Mouse (Mus musculus) megakaryocyte, embryonic 14.5 days (primary cell): ENCODE data around the gene Sema6b.

Experiments
- FLI1 ChIP-seq: IDR thresholded peaks from 2 replicates; pipeline ENCODE4 v1.6.1; 2012; ENCODE audit warnings: low read length, inconsistent platforms, mixed read lengths
- GATA1 ChIP-seq: IDR thresholded peaks from 3 replicates; pipeline ENCODE4 v1.6.1; 2012; ENCODE audit warnings: mixed read lengths, low read length, inconsistent platforms, borderline replicate concordance

GRCm38 (mm10) chr17:56171881-56172280 lies 31.7 kb upstream of the Sema6b start:
- TF ChIP-seq GATA1 (no peak), FLI1 (no peak)
